Comparison of ENCODE assay signal across 8 mouse cellular contexts in genomic region chr17:31384968-31385627, GRCm38 (mm10). TPM values are rescaled to one million over a fixed set of nuclear protein-coding genes. Genes with fewer than 3 reads are reported as not detected.
DNase-seq lines count a peak whose midpoint lies in the region; ATAC-seq and TF ChIP-seq lines count a peak whose summit lies in the region.

No protein-coding gene starts in this region.

- peak; percentile 23; the same call in 1 of the 2 replicates for ATAC-seq in lung, embryonic 14.5 days (ENCODE audit: insufficient read depth)
- no peak for ATAC-seq in intestine, postnatal 0 days
- ATAC-seq in neural tube, embryonic 13.5 days (ENCODE audit: low read depth), result peak; percentile 41

- no peak overlapping the region for H3K4me3 ChIP-seq in lung, embryonic 14.5 days (ENCODE audit: low read depth, low read length)
- H3K4me3 ChIP-seq in intestine, postnatal 0 days (ENCODE audit: low read depth, low read length), result no peak overlapping the region
- peak overlapping the region; percentile 87; the same call in 1 of the 2 replicates for H3K4me3 ChIP-seq in neural tube, embryonic 13.5 days
- H3K4me3 ChIP-seq in thymus, adult 2 months (ENCODE audit: control insufficient read depth, insufficient read depth, low read length), result no peak overlapping the region

- H3K27ac ChIP-seq in lung, embryonic 14.5 days (ENCODE audit: low read depth), result peak overlapping the region; percentile 72
- peak overlapping the region; percentile 41; the same call in 1 of the 2 replicates for H3K27ac ChIP-seq in intestine, postnatal 0 days (ENCODE audit: low read depth, low read length)
- H3K27ac ChIP-seq in neural tube, embryonic 13.5 days (replicated peaks), result peak overlapping the region; percentile 85
- no peak overlapping the region for H3K27ac ChIP-seq in thymus, adult 2 months (ENCODE audit: control insufficient read depth, insufficient read depth, low read length)

- H3K4me1 ChIP-seq in lung, embryonic 14.5 days (ENCODE audit: insufficient read depth), result peaks cover 34% of the 10 kb centered on the region
- H3K4me1 ChIP-seq in intestine, postnatal 0 days (replicated peaks; ENCODE audit: control insufficient read depth, insufficient read depth, low read length), result peaks cover 19% of the 10 kb centered on the region; the same call in 1 of the 2 replicates
- peaks cover 52% of the 10 kb centered on the region for H3K4me1 ChIP-seq in neural tube, embryonic 13.5 days (replicated peaks)
- peaks cover 10% of the 10 kb centered on the region for H3K4me1 ChIP-seq in thymus, adult 2 months (replicated peaks; ENCODE audit: control insufficient read depth, insufficient read depth, low read length)

- no peak for TF ChIP-seq CTCF in lung, embryonic 14.5 days (IDR thresholded peaks at IDR 0.05; ENCODE audit: low read depth)
- no peak for TF ChIP-seq CTCF in intestine, postnatal 0 days (IDR thresholded peaks at IDR 0.05; ENCODE audit: low read depth)
- no peak for TF ChIP-seq CTCF in thymus, adult 2 months (IDR thresholded peaks at IDR 0.05; ENCODE audit: borderline replicate concordance, control insufficient read depth, extremely low read depth, insufficient read depth, low read length, poor library complexity)

- peak overlapping the region; percentile 89 for H3K4me2 ChIP-seq in lung, embryonic 14.5 days
- H3K4me2 ChIP-seq in intestine, postnatal 0 days (replicated peaks; ENCODE audit: low read depth), result no peak overlapping the region
- H3K4me2 ChIP-seq in neural tube, embryonic 13.5 days, result peak overlapping the region; percentile 88

- peak; percentile 75 for DNase-seq in lung, embryonic 14.5 days
- DNase-seq in lung, postnatal 25 days (ENCODE audit: low spot score), result no peak
- DNase-seq in heart, adult 18-20 months, result peak; percentile 78 to 89
- no peak for DNase-seq in Muller cell, postnatal 12 days (ENCODE audit: inconsistent ontology term)
- DNase-seq in thymus, adult 2 months, result no peak
- no peak for DNase-seq in spleen, postnatal 36 days (ENCODE audit: low spot score in 2 of 2)

- WGBS in lung, embryonic 14.5 days, result 8% methylated on average over 8 of the region's 8 CpGs
- 37% methylated on average over 8 of the region's 8 CpGs for WGBS in intestine, postnatal 0 days
- WGBS in neural tube, embryonic 13.5 days, result 8% methylated on average over 8 of the region's 8 CpGs
- WGBS in thymus, adult 2 months, result 49% methylated on average over 8 of the region's 8 CpGs

- H3K9ac ChIP-seq in lung, embryonic 14.5 days, result no peak overlapping the region
- H3K9ac ChIP-seq in intestine, postnatal 0 days (ENCODE audit: low read depth, low read length), result no peak overlapping the region
- peak overlapping the region; percentile 87 for H3K9ac ChIP-seq in neural tube, embryonic 13.5 days

- H3K9me3 ChIP-seq in lung, embryonic 14.5 days (ENCODE audit: low read depth, low read length), result no peaks in the 10 kb centered on the region
- H3K9me3 ChIP-seq in intestine, postnatal 0 days (ENCODE audit: control insufficient read depth), result no peaks in the 10 kb centered on the region
- H3K9me3 ChIP-seq in neural tube, embryonic 13.5 days, result no peaks in the 10 kb centered on the region

- no peaks in the 10 kb centered on the region for H3K36me3 ChIP-seq in lung, embryonic 14.5 days (ENCODE audit: insufficient read depth)
- H3K36me3 ChIP-seq in intestine, postnatal 0 days (ENCODE audit: control insufficient read depth, insufficient read depth), result no peaks in the 10 kb centered on the region
- H3K36me3 ChIP-seq in neural tube, embryonic 13.5 days, result no peaks in the 10 kb centered on the region
- no peaks in the 10 kb centered on the region for H3K36me3 ChIP-seq in thymus, adult 2 months (ENCODE audit: control insufficient read depth, insufficient read depth, low read length)

- no peak for TF ChIP-seq POLR2A in thymus, adult 2 months (IDR thresholded peaks at IDR 0.05; ENCODE audit: control insufficient read depth, extremely low read depth, insufficient read depth, low read length, poor library complexity)

- no peaks in the 10 kb centered on the region for H3K27me3 ChIP-seq in lung, embryonic 14.5 days (ENCODE audit: insufficient read depth, low read length)
- no peaks in the 10 kb centered on the region for H3K27me3 ChIP-seq in intestine, postnatal 0 days (replicated peaks; ENCODE audit: control insufficient read depth, insufficient read depth, low read length)
- no peaks in the 10 kb centered on the region for H3K27me3 ChIP-seq in neural tube, embryonic 13.5 days
- H3K27me3 ChIP-seq in thymus, adult 2 months (ENCODE audit: control insufficient read depth, insufficient read depth, low read length), result no peaks in the 10 kb centered on the region

RNA-seq across cellular contexts. Expression of gene Pde9a, which starts 0.9 kb away (rescaled TPM):
- 35.8 and 36.7 TPM in 2 replicates for polyA plus RNA-seq in lung, embryonic 14.5 days (2014; fragmentation: Nextera tagmentation; extraction: Ambion mirVana)
- 1 to 10 TPM; 3.4 to 3.8 TPM for total RNA-seq in heart, adult 18-20 months (2021)
- polyA plus RNA-seq in intestine, postnatal 0 days (2015; fragmentation: Nextera tagmentation; extraction: Ambion mirVana), result 58.8 and 59.8 TPM in 2 replicates
- 34.7 and 35.1 TPM in 2 replicates for polyA plus RNA-seq in neural tube, embryonic 13.5 days (2015; fragmentation: Nextera tagmentation; extraction: Ambion mirVana)
- 4.6 and 4.9 TPM in 2 replicates for polyA plus RNA-seq in thymus, adult 2 months (2012; rRNA removed)

Comparison
In these comparisons a context has a peak if more than half of its experiments do, and no peak if none do; other contexts are left out.
1. DNase-seq: peak in lung, embryonic 14.5 days (single experiment) and heart, adult 18-20 months (2 of 2); none in lung, postnatal 25 days (single experiment), Muller cell, postnatal 12 days (single experiment), thymus, adult 2 months (single experiment) and spleen, postnatal 36 days (0 of 2).